Mouse (Mus musculus) spleen, adult 2 months (tissue): ENCODE data around the gene Pth2r. TPM values are rescaled to one million over a fixed set of nuclear protein-coding genes. Genes with fewer than 3 reads are reported as not detected.

Experiments used
- DNase-seq, 2 experiments: peaks; one replicate each; pipeline versions ENCODE4 v3.0.0 to v3.0.0-alpha.2; 2012 to 2021; ENCODE audit warnings: low spot score in 2 of 2, low read depth in 1 of 2
- H3K27ac ChIP-seq: fragments of 200-500 bp; 2 replicates; pipeline ENCODE4 v1.5.1; 2012; ENCODE audit warnings: low read length, inconsistent platforms; ENCODE audit not compliant: insufficient read depth
- H3K27me3 ChIP-seq: fragments of 200-500 bp; 2 replicates; pipeline ENCODE4 v1.6.1; 2012; ENCODE audit warnings: mild to moderate bottlenecking, moderate library complexity, low read length, inconsistent platforms; ENCODE audit not compliant: control insufficient read depth, insufficient read depth
- H3K36me3 ChIP-seq: fragments of 200-500 bp; 2 replicates; pipeline ENCODE4 v1.6.1; 2012; ENCODE audit warnings: mild to moderate bottlenecking, low read length, inconsistent platforms; ENCODE audit not compliant: control insufficient read depth, insufficient read depth
- H3K4me1 ChIP-seq: fragments of 200-500 bp; 2 replicates; pipeline ENCODE4 v1.6.1; 2011; ENCODE audit warnings: inconsistent platforms; ENCODE audit not compliant: control insufficient read depth, insufficient read depth, insufficient read length
- H3K4me3 ChIP-seq: fragments of 200-500 bp; 2 replicates; pipeline ENCODE4 v1.5.1; 2011; ENCODE audit warnings: mild to moderate bottlenecking, inconsistent platforms; ENCODE audit not compliant: insufficient read depth, insufficient read length; ENCODE audit errors: extremely low read depth
- CTCF ChIP-seq: fragments of 200-500 bp; IDR thresholded peaks from 2 replicates; pipeline ENCODE4 v1.5.1; 2011; ENCODE audit warnings: mild to moderate bottlenecking, inconsistent platforms; ENCODE audit not compliant: insufficient read depth, insufficient read length, insufficient replicate concordance; ENCODE audit errors: extremely low read depth
- POLR2A ChIP-seq: fragments of 200-500 bp; IDR thresholded peaks from 2 replicates; pipeline ENCODE4 v1.6.1; 2011; ENCODE audit warnings: low read depth, low read length, inconsistent platforms
- WGBS: fragments of 180-500 bp; shearing (Covaris S2); methylation state at CpG from one replicate; pipeline ENCODE4 v1.1.7; 2018; 5-methylcytosine and 5-hydroxymethylcytosine counted together
- polyA plus RNA-seq: library from polyadenylated mRNA; depleted of rRNA; stranded (reverse); fragments of >200 nt; gene quantifications from 2 replicates; pipeline ENCODE4 v1.2.3, GENCODE M21; 2012; rRNA removed

Gene Pth2r
- polyA plus RNA-seq, 1 experiment = not detected

DNA sequence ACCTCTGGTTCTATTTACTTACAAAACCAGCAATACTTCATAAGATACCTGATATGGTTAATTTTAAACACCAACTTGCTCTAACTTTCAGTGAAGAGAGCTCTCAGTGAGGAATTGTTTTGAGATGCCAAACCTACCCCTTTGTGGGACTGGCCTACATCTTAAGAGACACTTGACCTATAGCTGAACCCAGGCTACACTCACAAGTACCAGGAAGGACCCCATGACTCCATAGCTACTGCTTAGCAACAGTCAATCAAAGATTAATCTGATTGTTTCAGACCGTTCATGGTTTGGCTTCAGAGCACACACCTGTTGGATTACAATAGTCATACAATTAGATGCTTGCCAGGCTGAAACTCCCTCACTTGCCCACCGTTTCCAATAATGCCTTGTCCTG, 71.1 kb downstream of the Pth2r start:
- Histone ChIP-seq H3K4me1 (no peaks in the 10 kb centered on the region), H3K27me3 (no peaks in the 10 kb centered on the region), H3K27ac (no peak overlapping the region), H3K4me3 (no peak overlapping the region), H3K36me3 (no peaks in the 10 kb centered on the region)
- TF ChIP-seq CTCF (no peak), POLR2A (no peak)
- 80% methylated on average over 2 of the region's 2 CpGs for WGBS
- no peak for DNase-seq

DNA sequence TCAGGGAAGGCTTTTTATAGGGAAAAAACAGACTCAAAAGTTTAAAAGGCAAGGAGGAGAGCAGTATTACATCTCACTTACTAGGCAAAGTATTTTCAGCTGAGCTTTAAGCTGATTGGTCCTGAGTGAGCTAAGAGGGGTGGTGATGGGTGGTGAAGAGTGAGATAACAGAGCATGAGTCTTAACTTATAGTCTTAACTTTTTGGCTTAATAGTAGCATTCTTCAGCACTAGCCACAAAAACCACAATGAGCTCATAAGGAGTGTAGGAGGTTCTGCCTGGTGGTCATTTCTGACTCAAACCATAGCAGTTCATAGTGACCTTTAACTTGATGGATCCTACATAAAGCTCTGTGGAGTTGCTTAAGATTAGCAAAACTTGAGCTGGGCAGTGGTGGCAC, 72.3 kb downstream of the Pth2r start:
- TF ChIP-seq POLR2A (no peak), CTCF (no peak)
- H3K36me3 ChIP-seq = no peaks in the 10 kb centered on the region
- H3K4me3 ChIP-seq = no peak overlapping the region
- DNase-seq = no peak
- no peaks in the 10 kb centered on the region for H3K27me3 ChIP-seq
- no peak overlapping the region for H3K27ac ChIP-seq
- no peaks in the 10 kb centered on the region for H3K4me1 ChIP-seq

DNA sequence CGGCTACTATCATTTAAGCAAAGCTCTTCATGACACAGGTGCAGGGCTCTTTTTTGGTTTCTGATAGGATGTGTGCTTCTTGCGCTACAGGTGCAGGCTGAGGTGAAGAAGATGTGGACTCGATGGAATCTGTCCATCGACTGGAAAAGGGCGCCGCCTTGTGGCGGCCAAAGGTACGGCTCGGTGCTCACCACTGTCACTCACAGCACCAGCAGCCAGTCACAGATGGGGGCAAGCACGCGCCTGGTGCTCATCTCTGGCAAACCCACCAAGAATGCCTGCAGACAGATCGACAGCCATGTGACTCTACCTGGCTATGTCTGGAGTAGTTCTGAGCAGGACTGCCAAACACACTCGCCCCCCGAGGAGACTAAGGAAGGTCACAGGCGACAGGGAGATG, 106.5 kb downstream of the Pth2r start:
- H3K4me3 ChIP-seq = no peak overlapping the region
- no peaks in the 10 kb centered on the region for H3K36me3 ChIP-seq
- no peak overlapping the region for H3K27ac ChIP-seq
- 39% methylated on average over 15 of the region's 15 CpGs for WGBS
- DNase-seq = no peak
- H3K4me1 ChIP-seq = no peaks in the 10 kb centered on the region
- no peaks in the 10 kb centered on the region for H3K27me3 ChIP-seq
- TF ChIP-seq CTCF (0 out of 2 replicates have a peak, but pooled peaks have one; percentile 7), POLR2A (no peak)

DNA sequence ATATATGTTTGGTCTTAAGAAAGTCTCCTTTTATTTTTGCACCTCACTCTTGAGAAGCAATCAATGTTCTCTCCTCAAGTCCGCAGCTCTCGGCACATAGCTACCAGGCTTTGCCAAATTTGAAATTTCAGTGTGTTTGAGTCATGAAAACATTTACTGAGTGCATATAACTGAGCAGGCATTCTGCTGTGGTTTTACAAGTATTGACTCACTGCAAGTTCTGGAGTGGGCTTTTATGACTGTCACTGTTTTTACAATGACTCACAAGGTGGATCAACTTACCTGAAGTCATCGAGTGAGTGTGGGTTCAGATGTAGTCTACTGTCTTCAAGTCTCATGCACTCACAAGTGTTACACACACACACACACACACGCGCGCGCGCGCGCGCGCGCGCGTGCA, 107.8 kb downstream of the Pth2r start:
- no peaks in the 10 kb centered on the region for H3K4me1 ChIP-seq
- WGBS = 96% methylated on average over 15 of the region's 15 CpGs
- no peaks in the 10 kb centered on the region for H3K36me3 ChIP-seq
- no peak for DNase-seq
- no peak overlapping the region for H3K27ac ChIP-seq
- no peak overlapping the region for H3K4me3 ChIP-seq
- H3K27me3 ChIP-seq = no peaks in the 10 kb centered on the region
- TF ChIP-seq POLR2A (no peak), CTCF (no peak)

DNA sequence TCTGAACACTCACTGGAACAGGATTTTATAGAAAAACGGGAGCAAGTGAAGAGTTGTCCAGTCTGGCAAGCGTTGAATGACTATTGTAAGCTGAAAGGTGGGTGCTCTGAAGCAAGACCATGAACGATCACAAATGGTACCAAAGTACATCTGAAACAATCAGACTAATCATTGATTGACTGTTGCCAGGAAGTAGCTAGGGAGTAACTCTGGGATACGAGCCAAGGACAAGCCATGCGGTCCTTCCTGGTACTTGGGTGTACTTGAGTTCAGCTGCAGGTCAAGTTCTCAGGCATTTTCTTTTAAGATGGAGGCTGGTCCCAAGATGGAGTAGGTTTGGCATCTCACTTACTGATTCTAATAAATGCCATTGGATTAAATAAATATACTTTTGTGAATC, 125.6 kb downstream of the Pth2r start:
- H3K4me1 ChIP-seq = no peaks in the 10 kb centered on the region
- no peak for DNase-seq
- H3K4me3 ChIP-seq = no peak overlapping the region
- no peak for TF ChIP-seq CTCF
- no peak for TF ChIP-seq POLR2A
- H3K27me3 ChIP-seq = no peaks in the 10 kb centered on the region
- no peaks in the 10 kb centered on the region for H3K36me3 ChIP-seq
- no peak overlapping the region for H3K27ac ChIP-seq
- 83% methylated on average over 5 of the region's 5 CpGs for WGBS

DNA sequence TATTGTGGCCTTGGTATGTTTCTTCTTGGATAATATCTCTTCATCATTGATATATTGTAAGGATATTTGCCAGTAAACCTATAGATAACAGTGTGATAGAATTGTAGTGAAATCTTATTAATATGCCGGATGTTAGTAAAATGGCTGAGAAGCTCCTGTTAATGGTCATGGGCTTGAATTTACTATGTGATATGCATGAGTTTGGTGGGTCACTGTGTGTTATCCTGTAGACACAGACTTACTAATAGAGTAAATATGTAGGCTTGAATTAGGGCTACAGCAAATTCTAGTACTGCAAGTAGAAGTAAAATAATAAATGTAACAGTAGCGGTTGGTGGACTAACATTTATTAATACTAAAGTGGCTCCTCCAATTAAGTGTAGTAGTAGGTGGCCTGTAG, 139.1 kb downstream of the Pth2r start:
- no peak overlapping the region for H3K27ac ChIP-seq
- no peaks in the 10 kb centered on the region for H3K36me3 ChIP-seq
- H3K4me3 ChIP-seq = no peak overlapping the region
- H3K27me3 ChIP-seq = no peaks in the 10 kb centered on the region
- H3K4me1 ChIP-seq = no peaks in the 10 kb centered on the region
- no peak for TF ChIP-seq CTCF
- TF ChIP-seq POLR2A = no peak
- no peak for DNase-seq
- WGBS = 95% methylated on average over 2 of the region's 2 CpGs

DNA sequence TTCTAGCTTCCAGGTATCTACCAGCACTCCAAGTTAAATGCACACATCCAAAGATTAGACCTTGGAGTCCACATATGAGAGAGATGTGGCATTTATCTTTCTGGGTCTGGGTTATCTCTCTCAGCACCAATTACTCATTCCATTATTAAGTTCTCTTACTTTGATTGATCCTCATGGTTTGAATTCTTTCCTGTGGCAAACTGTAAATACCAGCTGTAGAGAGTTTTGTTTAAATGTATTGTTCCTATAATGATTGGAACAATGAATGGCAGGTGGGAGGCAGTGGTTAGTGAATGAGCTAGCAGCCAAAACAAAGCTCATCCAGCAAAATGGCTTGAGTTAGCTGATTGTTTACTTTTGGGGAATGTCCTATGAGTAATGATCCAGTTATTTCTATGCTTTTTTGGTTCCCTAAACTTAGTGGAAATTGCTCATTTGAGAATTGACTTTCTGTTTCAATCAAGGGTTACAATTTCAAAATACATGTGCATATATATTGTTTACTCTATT, 140.7 kb downstream of the Pth2r start:
- TF ChIP-seq POLR2A = no peak
- H3K4me1 ChIP-seq = no peaks in the 10 kb centered on the region
- no peak overlapping the region for H3K27ac ChIP-seq
- DNase-seq = no peak
- H3K27me3 ChIP-seq = no peaks in the 10 kb centered on the region
- no peaks in the 10 kb centered on the region for H3K36me3 ChIP-seq
- H3K4me3 ChIP-seq = no peak overlapping the region

Other genes with a start within 250 kb of the Pth2r start
- gene Akr1cl, start 249.3 kb upstream of the Pth2r start, polyA plus RNA-seq = 0.11 and 0.26 TPM in 2 replicates
- gene Cryge, start 230.9 kb upstream of the Pth2r start, polyA plus RNA-seq = 0.22 TPM in 1 of 2 replicates, not detected in the other
- gene Crygd, start 218.6 kb upstream of the Pth2r start, polyA plus RNA-seq = not detected in 2 replicates
- not detected in 2 replicates for gene Crygc, start 208.4 kb upstream of the Pth2r start, polyA plus RNA-seq
- gene Crygb, start 199.8 kb upstream of the Pth2r start, polyA plus RNA-seq = not detected in 2 replicates
- not detected in 2 replicates for gene Cryga, start 178.7 kb upstream of the Pth2r start, polyA plus RNA-seq
- gene Gm28845, start 162.5 kb upstream of the Pth2r start, polyA plus RNA-seq = not detected in 2 replicates
- gene D630023F18Rik, start 158.8 kb upstream of the Pth2r start, polyA plus RNA-seq = not detected in 2 replicates
- 6.8 and 8.6 TPM in 2 replicates for gene Idh1, start 95.6 kb upstream of the Pth2r start, polyA plus RNA-seq
- 4.7 and 6.2 TPM in 2 replicates for gene Pikfyve, start 95.4 kb upstream of the Pth2r start, polyA plus RNA-seq